Mouse (Mus musculus): ENCODE measurements around the gene Gpr55. TPM values are rescaled to one million over a fixed set of nuclear protein-coding genes. Genes with fewer than 3 reads are reported as not detected.
"Not testable (repeated sequence)": the region's sequence is repeated elsewhere in the genome, so short reads cannot be mapped to it uniquely, and the experiment has no call there.

Gene Gpr55
- total RNA-seq (2017), result 2.2 to 4.9 TPM (median 4.7 TPM) in 3 replicates

DNA sequence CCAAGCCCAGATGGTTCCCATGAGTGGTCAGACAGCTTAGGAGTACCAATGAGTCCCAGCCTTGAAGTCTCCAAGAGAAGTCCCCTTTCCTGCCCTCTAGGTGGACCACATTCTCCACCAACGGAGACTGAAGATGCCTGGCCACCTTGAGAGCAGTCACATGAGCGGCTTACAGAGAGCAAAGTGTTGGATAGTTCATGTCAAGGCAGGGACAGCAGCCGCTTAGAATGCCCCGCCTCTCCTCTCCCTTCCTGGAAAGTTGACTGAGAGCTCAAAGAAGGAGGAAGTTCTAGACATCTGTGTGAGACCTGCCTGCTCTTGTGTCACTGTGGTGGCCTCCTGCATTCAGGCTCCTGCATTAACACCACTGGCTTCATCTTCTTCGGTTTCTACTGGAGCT, at the start of gene Gpr55:
Gpr55 (minus strand) TSS at position 135 of the 400 bp plus-strand sequence.
- peak; percentile 67 for ATAC-seq (replicated peaks; ENCODE audit: insufficient number of reproducible peaks, low FRiP score, low TSS enrichment, poor library complexity, severe bottlenecking)

DNA sequence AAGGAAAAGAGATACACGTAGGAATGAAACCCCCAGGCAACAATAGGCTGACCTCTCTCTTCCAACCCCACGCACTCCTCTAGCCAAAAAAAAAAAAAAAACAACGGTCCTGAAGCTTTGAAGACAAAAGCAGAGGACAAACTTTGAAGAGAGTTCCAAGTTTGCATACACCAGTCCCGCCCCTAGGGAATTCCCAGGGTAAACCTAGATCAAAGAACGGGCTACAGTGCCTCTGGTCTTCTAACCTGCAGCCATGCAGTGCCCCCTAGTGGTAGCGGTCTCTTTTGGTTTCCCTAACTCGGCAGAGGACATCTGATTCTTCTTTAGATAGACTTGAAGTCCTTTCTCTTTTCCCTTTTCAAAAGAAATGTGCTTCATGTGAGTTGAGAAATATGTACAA, 47.0 kb upstream of the Gpr55 start:
- peak; percentile 84 for ATAC-seq (replicated peaks; ENCODE audit: insufficient number of reproducible peaks, low FRiP score, low TSS enrichment, poor library complexity, severe bottlenecking)

DNA sequence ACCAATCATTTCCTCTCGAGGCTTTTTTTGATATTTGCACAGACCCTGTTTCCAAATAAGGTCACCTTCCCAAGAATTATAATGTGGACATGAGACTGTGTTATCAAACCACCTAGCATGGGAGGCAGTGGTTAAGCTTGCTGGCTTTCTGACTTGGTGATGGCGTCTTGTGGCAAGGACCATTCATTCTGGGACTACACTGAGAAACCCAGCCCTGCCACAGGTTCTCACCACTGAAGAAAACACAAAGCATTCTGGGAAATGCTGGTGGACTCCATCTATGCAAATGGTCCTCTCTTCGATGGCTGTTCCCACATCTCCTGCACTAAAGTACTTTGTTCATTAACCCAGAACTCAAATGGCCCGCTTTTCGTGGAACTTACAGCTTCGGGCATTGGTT, 45.2 kb upstream of the Gpr55 start:
- no peak for ATAC-seq (replicated peaks; ENCODE audit: insufficient number of reproducible peaks, low FRiP score, low TSS enrichment, poor library complexity, severe bottlenecking)

DNA sequence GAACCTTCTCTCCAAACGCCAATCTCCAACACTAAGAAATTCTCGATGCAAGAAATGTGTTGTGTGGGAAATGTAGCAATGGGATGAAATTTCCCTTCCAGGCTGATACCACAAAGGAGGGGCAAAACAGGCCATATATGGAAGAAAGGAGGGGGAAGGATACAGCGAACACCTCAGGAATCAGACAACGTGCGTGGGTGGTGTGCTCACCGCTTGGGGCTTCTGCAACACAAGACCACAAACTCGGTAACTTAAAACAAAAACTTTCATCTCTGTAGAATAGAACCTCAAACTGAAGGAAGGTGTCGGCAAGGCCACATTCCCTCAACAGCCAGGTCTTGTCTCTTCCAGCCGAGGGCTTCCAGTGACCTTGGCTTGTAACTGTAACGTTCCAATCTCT, 44.7 kb upstream of the Gpr55 start:
- ATAC-seq (replicated peaks; ENCODE audit: insufficient number of reproducible peaks, low FRiP score, low TSS enrichment, poor library complexity, severe bottlenecking), result no peak

DNA sequence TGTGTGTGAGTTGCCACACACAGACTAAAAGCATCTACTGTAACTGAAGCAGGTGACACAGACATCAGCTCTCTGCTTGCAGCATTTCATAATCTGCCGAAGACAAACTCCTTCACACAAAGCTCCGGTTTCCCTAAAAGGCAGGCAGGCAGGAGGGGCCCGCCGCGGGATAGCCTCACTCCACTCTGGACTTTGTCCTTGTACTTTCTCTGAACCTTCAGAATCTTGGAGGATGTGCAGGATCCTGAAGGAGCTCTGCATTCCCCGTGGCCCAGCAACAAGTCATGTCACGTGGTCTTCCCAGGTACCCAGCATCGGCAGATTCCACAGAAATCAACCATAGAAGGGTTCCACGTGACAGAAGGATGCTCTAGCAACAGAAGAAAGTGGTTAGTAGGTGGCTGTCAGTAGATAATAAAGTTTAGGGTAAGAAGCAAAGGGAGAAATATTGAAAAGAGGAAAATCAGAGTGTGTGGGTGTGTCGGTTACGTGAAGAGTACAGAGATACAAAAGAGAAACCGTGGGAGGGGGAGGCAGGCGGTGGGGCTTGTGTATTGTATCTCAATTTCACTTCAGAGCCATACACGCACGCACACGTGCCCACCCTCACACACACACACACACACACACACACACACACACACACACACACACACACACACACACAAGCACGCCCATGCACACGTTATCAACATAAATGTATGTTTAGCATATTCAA, 39.2 kb upstream of the Gpr55 start:
- no peak for ATAC-seq (replicated peaks; ENCODE audit: insufficient number of reproducible peaks, low FRiP score, low TSS enrichment, poor library complexity, severe bottlenecking)

DNA sequence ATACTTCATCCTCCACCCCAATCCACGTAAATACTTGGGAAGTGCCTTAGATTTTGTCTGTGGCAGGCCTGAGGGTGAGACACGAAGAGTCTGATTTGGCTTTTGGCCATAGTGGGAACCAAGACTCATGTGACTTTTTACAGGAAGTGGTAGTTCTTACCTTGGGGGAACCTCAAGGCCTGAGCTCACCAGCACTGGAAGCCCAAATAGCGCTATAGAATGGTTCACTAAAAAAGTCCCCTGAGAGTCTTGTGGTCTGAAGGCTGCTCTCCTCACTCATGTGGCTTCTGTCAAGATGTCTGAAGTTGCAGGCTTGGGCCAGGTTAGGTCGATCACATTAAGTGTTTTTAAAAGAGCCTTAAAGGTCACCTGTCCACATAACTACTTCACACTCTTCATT, 37.2 kb upstream of the Gpr55 start:
- peak; percentile 35 for ATAC-seq (replicated peaks; ENCODE audit: insufficient number of reproducible peaks, low FRiP score, low TSS enrichment, poor library complexity, severe bottlenecking)

DNA sequence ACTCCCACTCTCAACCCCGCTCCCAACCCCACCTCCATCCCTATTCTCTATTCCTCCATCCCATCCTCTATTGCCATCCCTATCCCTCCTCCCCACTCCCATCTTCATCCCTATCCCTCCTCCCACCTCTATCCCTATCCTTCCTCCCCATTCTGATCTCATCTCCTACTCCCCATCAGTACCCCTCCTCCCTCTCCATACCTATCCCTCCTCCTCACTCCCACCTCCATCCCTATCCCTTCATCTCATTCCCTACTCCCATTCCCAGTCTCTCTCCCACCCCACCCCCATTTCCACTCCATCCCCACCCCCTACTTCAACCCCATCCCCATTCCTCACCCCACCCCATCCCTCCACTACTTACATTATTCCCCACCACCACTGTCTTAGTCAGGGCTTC, 36.4 kb upstream of the Gpr55 start:
- no peak for ATAC-seq (replicated peaks; ENCODE audit: insufficient number of reproducible peaks, low FRiP score, low TSS enrichment, poor library complexity, severe bottlenecking)

DNA sequence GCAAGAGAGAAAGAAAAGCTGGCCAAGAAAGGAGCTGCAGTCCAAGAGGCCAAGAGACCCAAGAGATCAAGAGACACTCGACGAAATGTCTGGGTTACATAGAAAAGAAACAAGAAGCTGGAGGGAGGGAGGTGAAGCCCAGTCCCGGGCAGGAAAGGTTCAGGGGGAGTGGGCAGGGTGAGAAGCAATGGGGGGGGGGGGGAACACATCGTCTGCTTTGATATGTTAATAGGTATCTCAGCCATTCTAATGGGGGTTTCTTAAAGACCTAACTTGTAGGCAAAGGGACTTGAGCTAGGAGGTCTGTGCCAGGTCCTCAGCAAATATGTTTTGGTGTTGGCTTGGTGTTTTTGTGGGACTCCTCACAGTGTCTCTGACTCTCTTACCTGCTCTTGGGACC, 32.7 kb upstream of the Gpr55 start:
- ATAC-seq (replicated peaks; ENCODE audit: insufficient number of reproducible peaks, low FRiP score, low TSS enrichment, poor library complexity, severe bottlenecking), result no peak

DNA sequence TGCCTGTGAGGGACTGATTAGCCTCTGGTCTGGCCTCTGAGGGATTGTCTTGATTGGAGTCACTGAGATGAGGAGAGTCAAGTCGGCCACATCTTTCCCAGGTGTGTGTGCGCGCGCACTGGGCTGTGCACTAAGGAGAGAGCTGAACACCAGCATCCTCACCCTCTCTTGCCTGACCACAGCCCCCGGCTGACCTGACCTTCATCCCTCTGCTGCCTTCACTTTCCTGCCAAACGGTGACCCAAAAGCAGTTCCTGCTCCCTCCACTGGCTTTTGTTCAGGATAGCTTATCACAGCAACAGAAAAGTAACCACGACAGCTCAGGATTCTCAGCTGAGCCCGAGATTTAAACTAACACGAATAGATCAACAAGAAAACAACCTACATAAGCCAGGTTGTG, 31.4 kb upstream of the Gpr55 start:
- ATAC-seq (replicated peaks; ENCODE audit: insufficient number of reproducible peaks, low FRiP score, low TSS enrichment, poor library complexity, severe bottlenecking), result no peak

DNA sequence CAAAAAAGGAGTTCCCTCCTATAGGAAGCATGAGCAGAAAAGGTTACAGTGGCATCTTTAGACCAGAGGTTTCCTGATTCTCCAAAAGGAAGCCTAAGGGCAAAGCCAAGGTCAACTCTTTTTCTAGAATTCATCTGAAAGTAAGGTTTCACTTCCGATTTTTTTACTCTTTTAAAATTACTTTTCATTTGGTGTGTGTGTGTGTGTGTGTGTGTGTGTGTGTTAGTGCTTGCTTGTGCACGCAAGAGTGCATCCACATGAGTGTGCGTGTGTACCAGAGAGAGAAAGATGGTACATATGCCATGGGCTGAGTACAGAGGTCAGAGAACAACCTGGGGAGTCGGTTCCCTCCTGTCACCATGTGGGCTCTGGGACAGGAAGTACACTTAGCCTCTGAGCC, 28.1 kb upstream of the Gpr55 start:
- ATAC-seq (replicated peaks; ENCODE audit: insufficient number of reproducible peaks, low FRiP score, low TSS enrichment, poor library complexity, severe bottlenecking), result not testable (repeated sequence)

DNA sequence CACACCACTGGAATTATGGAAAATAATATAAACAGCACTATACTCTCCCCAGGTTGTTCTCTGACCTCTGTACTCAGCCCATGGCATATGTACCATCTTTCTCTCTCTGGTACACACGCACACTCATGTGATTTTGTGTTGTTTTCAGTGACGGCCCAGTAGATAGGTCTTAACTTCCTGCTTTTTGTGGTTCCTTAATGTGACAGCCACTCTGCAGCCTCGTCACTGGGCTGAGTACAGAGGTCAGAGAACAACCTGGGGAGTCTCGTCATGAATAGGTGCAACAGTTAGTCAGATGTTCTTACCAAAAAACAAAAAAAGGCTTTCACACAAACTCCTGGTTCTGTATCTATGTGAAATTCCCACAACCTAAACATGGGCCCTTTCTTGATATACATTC, 27.5 kb upstream of the Gpr55 start:
- ATAC-seq (replicated peaks; ENCODE audit: insufficient number of reproducible peaks, low FRiP score, low TSS enrichment, poor library complexity, severe bottlenecking), result peak; percentile 76

DNA sequence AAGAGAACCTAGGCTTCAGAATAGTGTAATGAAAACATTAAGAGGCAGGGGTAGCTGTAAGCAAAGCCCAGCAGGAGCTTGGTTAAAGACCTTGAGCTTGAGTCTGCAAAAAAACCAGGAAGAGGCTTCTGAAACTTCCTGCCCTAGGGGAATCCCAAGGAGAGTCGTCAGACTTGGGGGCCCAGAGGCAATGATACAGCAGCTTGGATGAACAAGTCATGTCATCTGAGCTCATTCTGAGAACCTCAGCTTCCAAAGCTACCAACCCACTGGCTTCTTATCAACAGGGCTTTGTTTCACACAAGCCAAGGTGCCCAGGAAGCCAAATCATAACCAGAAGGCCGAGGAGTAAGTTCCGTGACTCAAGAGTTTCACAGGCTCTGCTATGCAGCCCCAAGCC, 25.0 kb upstream of the Gpr55 start:
- no peak for ATAC-seq (replicated peaks; ENCODE audit: insufficient number of reproducible peaks, low FRiP score, low TSS enrichment, poor library complexity, severe bottlenecking)

DNA sequence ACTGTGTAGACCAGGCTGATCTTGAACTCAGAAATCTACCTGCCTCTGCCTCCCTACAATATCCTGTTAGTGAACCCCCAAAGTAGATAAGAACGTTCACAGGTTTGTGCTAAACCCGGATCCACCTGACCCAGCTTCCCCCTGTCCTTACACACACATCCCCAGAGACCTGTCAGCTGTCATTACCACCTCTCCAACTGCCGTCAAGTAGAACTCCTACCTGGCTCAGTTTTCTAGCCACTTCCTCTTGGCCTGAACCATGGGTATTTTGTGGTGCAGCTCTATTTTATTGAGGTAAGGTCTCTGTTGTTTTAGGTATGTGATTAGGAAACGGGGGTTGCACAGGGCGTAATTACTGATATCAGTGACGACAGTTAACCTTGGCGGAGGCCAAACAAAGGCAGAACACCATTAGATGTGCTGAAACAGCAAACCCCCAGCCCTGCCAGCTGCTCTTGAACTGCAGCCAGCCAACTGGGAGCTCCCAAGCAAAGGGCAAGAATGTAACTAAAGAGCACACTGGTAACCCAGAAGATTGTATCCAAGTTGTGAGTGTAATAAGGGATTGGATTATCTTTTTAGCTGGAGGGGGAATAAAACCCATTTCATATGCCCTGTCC, 21.0 kb upstream of the Gpr55 start:
- no peak for ATAC-seq (replicated peaks; ENCODE audit: insufficient number of reproducible peaks, low FRiP score, low TSS enrichment, poor library complexity, severe bottlenecking)

DNA sequence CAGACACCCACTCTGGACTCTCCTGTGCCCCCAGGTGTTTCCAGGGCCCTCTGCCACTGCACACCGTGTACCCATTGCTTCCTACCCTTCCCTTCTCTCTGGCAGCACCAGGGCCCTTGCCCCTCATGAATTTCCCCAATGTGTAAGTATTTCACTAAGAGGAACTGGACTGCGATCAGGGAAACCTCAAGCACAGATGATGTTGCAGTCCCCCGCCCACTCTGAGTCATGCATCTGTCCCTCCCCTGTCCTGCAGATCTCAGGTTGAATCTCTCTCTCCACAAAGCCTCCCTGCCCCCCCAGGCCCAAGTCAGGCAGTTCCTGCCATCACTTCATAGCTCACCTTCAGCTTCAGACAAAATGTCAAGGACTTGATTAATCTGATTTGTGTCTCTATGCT, 16.9 kb upstream of the Gpr55 start:
- peak; percentile 62 for ATAC-seq (replicated peaks; ENCODE audit: insufficient number of reproducible peaks, low FRiP score, low TSS enrichment, poor library complexity, severe bottlenecking)

DNA sequence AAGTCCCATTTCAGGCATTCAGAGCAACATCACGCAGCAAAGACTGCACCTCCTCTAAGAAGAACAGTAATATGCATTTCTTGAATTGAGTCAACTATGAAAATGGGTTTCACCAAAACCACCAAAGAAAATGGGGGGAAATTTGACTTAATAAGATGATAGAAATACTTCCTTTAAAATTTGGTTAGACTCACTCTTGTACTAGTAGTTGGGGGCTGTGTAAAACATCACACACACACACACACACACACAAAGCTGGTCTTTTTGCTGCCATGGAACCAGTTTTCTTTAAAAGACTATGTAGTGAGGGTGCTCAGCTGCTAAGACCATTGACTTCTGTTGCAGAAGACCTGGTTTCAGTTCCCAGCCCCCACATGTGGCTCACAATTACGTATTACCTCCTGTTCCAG, 12.7 kb upstream of the Gpr55 start:
- ATAC-seq (replicated peaks; ENCODE audit: insufficient number of reproducible peaks, low FRiP score, low TSS enrichment, poor library complexity, severe bottlenecking), result no peak

DNA sequence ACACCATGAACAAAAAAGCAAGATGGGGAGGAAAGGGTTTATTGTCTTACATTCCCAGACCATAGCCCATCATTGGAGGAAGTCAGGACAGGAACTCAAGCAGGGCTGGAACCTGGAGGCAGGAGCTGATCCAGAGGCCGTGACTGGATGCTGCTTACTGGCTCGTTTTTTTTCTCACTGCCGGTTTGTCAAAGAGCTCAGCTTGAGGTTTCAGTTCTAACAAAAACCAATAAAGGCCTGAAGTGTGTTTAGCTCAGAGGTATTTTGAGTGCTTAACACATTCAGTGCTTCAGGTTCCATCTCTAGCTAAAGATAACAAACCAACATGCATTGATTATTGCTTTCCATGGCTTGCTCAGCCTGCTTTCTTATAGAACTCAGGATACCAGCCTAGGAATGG, 11.5 kb upstream of the Gpr55 start:
- no peak for ATAC-seq (replicated peaks; ENCODE audit: insufficient number of reproducible peaks, low FRiP score, low TSS enrichment, poor library complexity, severe bottlenecking)

DNA sequence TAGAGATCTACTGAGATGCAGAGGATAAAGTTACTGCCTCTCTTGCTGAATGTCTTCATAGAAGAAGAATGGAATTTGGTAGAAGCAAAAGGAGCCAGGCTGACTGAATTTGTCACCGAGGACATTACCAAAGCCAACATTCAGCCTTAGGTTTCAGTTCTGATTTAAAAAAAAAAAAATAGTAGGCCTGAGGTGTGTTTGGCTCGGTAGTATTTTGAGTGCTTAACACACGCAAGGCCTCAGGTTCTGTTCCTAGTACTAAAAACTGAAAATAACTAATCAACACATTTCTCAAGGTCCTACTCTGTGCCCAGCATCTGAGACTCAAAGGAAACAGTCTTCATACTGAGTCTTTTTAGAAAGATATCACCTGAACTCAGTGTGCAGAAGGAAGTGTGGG, 10.3 kb upstream of the Gpr55 start:
- ATAC-seq (replicated peaks; ENCODE audit: insufficient number of reproducible peaks, low FRiP score, low TSS enrichment, poor library complexity, severe bottlenecking), result no peak

DNA sequence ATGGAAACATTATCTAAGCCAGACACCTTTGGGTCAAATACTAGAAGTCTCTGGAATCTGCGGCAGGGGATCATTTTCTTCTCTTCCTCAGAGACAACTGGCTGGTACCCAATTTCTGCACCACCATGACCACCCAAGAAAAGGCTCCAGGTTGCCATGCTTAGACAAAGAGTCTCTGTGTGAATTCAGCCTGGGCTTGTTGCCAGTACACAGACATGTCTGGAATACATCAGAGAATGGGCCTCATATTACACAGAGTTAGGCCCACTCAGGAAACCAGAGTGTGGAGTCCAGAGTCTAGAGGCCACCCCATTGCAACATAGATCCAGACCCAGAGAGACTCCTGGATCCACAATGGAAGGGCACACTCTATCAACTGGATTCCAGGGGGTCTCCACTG, 8.7 kb upstream of the Gpr55 start:
- ATAC-seq (replicated peaks; ENCODE audit: insufficient number of reproducible peaks, low FRiP score, low TSS enrichment, poor library complexity, severe bottlenecking), result no peak

DNA sequence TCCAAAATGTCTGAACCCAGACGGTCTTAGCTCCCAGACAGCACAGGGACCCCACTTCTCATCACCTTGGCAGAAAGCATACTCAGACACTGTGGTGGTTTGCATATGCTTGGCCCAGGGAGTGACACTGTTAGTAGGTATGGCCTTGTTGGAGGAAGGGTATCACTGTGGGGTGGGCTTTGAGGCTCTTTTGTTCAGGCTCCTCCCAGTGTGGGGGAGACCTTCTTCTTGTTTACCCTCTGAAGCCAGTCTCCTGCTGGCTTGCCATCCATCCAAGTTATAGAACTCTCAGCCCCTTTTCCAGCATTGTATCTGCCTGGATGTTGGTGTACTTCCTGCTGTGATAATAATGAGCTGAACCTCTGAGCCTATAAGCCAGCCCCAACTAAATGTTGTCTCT, 8.3 kb upstream of the Gpr55 start:
- ATAC-seq (replicated peaks; ENCODE audit: insufficient number of reproducible peaks, low FRiP score, low TSS enrichment, poor library complexity, severe bottlenecking), result no peak

DNA sequence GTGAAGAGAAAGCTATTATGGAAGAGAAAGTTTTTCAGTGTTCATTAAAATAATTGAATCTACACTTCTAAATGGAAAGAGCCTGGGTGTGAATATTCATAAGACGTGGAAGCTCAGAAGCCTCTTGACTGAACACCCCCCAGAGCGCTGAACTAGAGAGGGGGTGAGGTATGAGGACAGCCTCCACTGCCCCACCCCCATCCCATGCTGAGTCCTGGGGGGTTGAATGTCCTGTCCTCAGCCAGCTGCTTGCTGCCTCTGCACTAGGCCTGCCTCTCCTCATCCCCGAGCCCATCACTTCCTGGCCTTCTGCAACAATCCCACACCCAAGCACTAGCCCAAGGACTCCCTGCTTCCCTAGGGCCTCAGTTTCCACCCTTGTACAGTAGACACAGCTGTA, 5.0 kb upstream of the Gpr55 start:
- ATAC-seq (replicated peaks; ENCODE audit: insufficient number of reproducible peaks, low FRiP score, low TSS enrichment, poor library complexity, severe bottlenecking), result no peak

DNA sequence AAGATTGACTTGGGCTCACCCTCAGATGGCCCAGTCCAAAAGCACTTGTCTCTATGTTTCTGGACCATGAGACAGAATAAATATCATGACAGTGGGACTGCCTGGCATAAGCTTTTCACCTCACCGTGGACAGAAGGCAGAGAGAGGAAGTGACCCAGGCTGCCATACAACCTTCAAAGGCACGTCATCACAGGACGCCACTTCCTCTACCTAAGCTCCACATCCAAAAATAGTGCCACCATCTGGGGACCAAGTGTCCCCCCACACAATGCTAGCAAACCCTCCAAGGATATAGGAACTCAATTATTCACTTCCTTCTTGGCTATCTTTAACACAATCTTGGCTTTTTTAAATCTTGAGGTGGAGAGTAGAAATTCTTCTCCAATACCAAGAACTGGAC, 1.3 kb upstream of the Gpr55 start:
- ATAC-seq (replicated peaks; ENCODE audit: insufficient number of reproducible peaks, low FRiP score, low TSS enrichment, poor library complexity, severe bottlenecking), result no peak

Measured in monocyte, adult 5-6 weeks (primary cell).